Mouse (Mus musculus) testis, adult 2 months (tissue): Measurements from ENCODE around the gene Nle1.
"Not testable (repeated sequence)": the region's sequence is repeated elsewhere in the genome, so short reads cannot be mapped to it uniquely, and the experiment has no call there.

Experiments
- CTCF ChIP-seq: fragments of 200-500 bp; IDR thresholded peaks from 2 replicates; pipeline ENCODE4 v1.5.1; 2012; ENCODE audit warnings: low read depth, mild to moderate bottlenecking, inconsistent platforms, low read length, moderate library complexity; ENCODE audit not compliant: control insufficient read depth, insufficient read depth, insufficient replicate concordance
- POLR2A ChIP-seq: fragments of 200-500 bp; IDR thresholded peaks from 2 replicates; pipeline ENCODE4 v1.6.1; 2012; ENCODE audit warnings: low read depth, mild to moderate bottlenecking, inconsistent platforms, low read length, moderate library complexity; ENCODE audit not compliant: control insufficient read depth

- not testable (repeated sequence) for TF ChIP-seq POLR2A, CTCF
Measured at GRCm38 (mm10) chr11:82923910-82924309, 15.7 kb upstream of the Nle1 start.
